Mouse (Mus musculus): Measurements from ENCODE around the gene Clta.

DNA sequence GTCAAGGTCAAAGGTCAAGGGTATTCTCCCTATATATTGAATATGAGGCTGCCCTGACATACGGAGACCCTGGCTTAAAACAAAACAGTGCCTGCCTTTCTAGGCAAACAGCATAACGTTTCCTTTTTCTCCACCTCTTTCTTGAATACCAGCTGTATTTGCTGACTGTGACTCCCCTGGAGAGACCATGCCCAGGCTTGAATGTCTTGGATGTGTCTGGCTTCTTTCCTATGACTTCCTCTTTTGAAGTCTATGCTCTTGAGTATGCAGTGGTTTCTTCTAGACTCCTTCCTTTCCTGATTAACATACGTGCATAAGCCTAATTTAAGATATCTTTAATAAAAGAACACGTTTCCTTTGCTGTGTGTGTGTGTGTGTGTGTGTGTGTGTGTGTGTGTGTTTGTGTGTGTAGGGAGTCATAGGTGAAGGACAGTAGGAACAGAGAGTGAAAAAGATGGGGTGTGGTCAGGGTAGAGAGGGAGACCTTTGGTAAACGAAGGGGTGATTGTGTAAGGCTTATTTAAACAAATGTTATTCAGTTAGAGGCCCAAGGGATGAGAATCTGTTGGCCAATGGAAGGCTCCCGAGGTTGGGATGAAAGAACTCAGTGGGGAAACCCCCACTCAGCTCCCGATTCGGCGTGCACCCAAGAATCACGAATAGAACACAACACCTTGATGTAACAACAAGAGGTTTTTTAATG, 29.2 kb upstream of the Clta start:
- no peak for TF ChIP-seq CTCF (IDR thresholded peaks at IDR 0.05; ENCODE audit: insufficient read depth, low read depth, low read length)
- TF ChIP-seq POLR2A (IDR thresholded peaks at IDR 0.05; ENCODE audit: insufficient read depth, low read depth, low read length): no peak
